Mouse (Mus musculus) lung, postnatal 36 days (tissue): ENCODE measurements at regions not wholly inside any gene's neighbourhood (a gene's known extent, or its start where the extent isn't known, plus 50 kb on each side); places are given as distances from the start of the nearest gene placed in this dataset.
"Not testable (repeated sequence)": the region's sequence is repeated elsewhere in the genome, so short reads cannot be mapped to it uniquely, and the experiment has no call there.

Experiments used
- DNase-seq: peaks from one replicate; pipeline ENCODE4 v3.0.0; 2022; ENCODE audit warnings: mixed read lengths

GRCm38 (mm10) chr5:26586108-26586507, 230.9 kb upstream of the Dpp6 start:
- DNase-seq, result no peak

- DNase-seq, result no peak
These were observed 226.1 kb upstream of the Dpp6 start for GRCm38 (mm10) chr5:26590886-26591285.

GRCm38 (mm10) chr5:26592341-26592740, 224.7 kb upstream of the Dpp6 start:
- no peak for DNase-seq

GRCm38 (mm10) chr5:26597991-26598390, 219.0 kb upstream of the Dpp6 start:
- no peak for DNase-seq

- DNase-seq, result no peak
These were observed 197.7 kb upstream of the Dpp6 start for GRCm38 (mm10) chr5:26619272-26619671.

- no peak for DNase-seq
These were observed 194.9 kb upstream of the Dpp6 start for GRCm38 (mm10) chr5:26622116-26622515.

GRCm38 (mm10) chr5:26671478-26671877, 145.5 kb upstream of the Dpp6 start:
- no peak for DNase-seq

GRCm38 (mm10) chr5:26689775-26690174, 127.2 kb upstream of the Dpp6 start:
- no peak for DNase-seq

GRCm38 (mm10) chr5:26691121-26691520, 125.9 kb upstream of the Dpp6 start:
- no peak for DNase-seq

- DNase-seq, result no peak
These were observed 125.0 kb upstream of the Dpp6 start for GRCm38 (mm10) chr5:26692013-26692412.

- not testable (repeated sequence) for DNase-seq
These were observed 113.4 kb upstream of the Dpp6 start for GRCm38 (mm10) chr5:26703621-26704020.

GRCm38 (mm10) chr5:26707661-26708060, 109.3 kb upstream of the Dpp6 start:
- DNase-seq, result no peak

GRCm38 (mm10) chr5:26724491-26724890, 92.5 kb upstream of the Dpp6 start:
- no peak for DNase-seq

- DNase-seq, result no peak
These were observed 91.0 kb upstream of the Dpp6 start for GRCm38 (mm10) chr5:26725953-26726352.

GRCm38 (mm10) chr5:26751196-26751595, 65.8 kb upstream of the Dpp6 start:
- DNase-seq, result not testable (repeated sequence)

- DNase-seq, result not testable (repeated sequence)
These were observed 65.2 kb upstream of the Dpp6 start for GRCm38 (mm10) chr5:26751601-26752305.

- DNase-seq, result not testable (repeated sequence)
These were observed 62.9 kb upstream of the Dpp6 start for GRCm38 (mm10) chr5:26754129-26754528.
